Mouse (Mus musculus): ENCODE data around the gene 3110040N11Rik.

The 3110040N11Rik gene

DNA sequence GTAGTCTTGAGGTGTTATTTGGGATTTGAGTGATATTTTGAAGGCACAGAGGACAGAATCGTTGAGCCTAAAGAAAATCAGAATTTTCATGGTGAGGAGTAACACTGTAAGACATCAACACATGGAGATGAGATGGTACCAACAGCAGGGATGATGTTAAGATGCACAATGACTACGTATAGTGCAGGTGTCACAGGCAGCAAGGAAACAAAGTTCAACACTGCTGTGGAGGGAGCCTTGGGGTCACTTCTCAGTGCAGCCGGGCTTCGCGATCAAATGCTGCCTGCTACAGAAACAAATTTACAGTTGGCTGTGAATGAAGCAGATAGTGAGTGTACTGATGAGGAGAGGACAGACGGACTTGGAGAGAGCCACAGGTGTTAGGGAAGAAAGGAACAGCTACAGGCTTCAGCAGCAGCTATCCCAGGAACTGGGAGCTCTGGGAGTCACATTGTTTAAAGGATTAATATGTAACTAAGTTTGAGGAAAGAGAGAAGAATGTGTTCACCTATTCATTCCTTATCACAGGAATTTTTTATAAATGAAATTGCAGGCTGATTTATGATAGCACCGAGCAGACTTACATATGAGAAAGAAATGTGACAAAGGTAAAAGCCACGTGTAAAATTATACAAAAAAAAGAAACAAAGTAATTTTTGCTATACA, 50.4 kb downstream of the 3110040N11Rik start:
- no peak for DNase-seq

DNA sequence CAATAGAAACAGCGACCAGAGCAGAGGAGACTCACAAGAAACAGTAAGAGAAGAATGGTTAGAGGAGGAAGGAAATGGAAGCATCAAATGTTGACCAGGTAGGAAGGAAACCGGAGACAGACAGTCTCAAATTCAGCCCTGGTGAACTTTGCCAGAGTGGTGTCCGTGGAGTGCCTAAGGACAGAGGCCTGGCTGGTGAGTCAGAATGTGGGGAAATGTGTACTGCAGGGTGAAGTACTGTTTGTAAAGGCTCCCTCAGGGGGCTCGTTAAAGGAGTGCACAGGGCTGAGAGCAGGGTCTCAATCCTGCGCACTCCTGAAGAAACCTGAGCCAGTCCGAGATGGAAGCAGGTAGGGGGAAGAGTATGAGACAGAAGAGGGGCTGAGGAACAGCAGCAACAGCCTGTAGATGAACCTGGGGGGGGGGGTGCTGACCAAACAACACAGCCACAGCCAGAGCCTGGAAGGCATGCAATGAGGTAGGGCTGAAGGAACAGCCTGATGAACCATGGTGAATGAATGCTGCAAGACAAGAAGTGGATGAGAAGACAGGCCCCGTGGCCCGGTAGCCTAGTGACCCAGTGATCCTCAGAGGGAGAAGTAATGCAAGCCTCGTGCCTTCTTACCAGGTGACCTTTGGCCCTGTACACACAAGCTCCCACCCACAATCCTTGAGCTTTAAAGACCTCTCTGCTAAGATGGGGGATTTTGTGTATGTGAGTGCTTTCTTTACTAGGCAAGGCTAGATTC, 53.8 kb downstream of the 3110040N11Rik start:
- DNase-seq: no peak

DNA sequence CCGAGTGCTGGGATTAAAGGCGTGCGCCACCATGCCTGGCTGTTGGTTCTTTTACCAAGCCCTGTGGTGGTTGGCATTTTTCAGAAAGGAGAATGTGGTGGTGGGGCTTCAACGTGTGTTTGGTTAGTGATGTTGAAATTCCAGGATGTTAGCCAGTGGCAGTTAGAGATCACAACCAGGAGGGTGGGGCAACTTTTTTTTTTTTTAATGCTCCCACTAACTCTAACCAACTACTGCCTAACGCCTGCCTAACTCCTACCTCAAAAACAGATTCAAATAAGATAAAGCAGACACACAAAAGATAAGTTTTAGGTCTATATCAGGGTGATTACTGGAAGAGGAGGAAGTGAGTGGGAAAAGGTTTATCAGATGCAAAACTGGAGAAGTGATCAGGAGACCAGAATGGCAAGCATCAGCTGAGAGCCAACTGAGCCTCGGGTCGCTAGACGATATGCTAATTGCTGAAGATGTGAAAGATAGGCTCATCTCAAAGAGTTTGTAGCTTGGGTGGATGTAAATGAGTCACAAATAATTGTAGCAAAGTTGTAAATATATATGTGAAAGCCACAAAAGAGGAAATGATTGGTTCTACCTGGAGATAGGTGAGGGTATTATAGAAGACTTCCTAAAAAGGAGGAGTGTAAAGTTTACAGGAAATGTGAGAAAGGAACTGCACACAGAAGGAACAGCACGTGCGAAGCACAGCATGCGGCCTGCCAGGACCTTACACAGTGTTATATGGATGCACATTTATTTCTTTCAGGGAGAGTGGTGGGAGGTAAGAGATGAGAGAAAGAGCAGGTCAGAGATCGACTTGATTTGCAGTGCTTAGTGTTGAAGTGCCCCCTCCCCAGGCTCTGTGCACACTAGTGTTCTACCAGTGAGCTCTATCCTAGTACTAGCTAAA, 56.8 kb downstream of the 3110040N11Rik start:
- DNase-seq: no peak
